Mouse (Mus musculus) ovary, adult 2 months (tissue): ENCODE results near the gene Lrrc20. TPM values are rescaled to one million over a fixed set of nuclear protein-coding genes. Genes with fewer than 3 reads are reported as not detected.

ENCODE experiments used
- polyA plus RNA-seq: library from polyadenylated mRNA; depleted of rRNA; stranded (reverse); fragments of >200 nt; gene quantifications from 2 replicates; pipeline ENCODE4 v1.2.3, GENCODE M21; 2012; rRNA removed

Lrrc20 gene
- 7.2 and 9.2 TPM in 2 replicates for polyA plus RNA-seq

DNA sequence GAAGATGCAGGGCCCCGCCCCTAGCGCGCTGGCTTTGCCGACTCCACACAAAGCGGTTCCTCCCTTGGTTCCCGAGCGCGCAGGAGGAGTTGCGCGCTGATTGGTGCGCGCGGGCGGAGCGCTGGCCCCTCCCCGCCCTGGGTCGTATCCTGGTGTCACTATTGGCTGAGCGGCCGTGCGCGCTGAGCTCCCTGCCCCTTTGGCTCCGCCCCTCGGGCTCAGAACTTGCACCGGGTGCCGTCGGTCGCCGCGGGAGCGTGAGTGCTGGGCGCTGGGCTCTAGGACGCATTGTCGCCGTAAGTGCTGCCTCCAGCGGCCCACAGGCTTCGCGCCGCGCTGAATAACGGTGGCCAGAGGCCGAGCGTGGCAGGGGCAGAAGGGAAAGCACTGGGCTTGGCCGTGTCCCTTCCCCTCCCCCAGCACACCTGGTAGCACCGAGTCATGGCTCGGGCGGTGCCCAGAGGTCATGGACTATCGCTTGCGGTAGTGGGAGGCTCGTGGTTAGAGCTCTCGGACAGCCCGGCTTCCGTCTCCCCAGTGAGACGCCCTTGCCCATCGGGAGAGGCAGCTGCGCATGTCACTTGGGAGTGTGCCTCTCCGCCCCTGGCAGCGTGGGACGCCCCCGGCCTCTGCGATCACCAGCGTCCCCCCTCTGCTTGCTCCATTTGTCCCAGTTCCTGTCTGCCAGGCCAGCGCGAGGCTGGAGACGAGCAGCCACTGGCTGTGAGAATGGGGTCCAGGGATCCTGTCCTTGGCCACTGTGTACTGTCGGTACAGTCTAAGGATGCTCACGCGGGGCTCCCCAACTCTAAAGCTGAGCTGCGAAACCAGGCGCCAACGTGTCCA lies at the start of gene Lrrc20:
Gene Lrrc20 (plus strand): TSS at position 208 of the 846 bp plus-strand sequence.

DNA sequence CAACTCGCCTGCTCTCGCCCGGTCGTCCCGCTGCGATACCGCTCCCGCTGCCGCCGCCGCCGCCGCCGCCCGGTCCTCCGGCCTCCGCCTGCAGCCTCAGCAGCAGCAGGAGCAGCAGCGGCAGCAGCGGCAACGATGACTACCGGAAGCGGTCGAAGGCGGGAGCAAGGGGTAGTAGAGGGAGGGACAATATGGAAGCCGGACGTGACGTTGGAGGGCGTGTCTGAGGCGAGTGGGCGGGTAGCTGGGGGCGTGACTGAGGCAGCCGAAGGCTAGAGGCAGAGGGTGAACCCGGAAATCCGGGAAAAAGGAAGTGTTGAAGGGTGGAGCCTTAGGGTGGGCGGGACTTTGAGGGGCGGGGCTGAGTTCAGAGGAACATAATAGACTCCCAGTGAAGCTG lies 23.0 kb upstream of the Lrrc20 start, which contains the start of gene Eif4ebp2:
Gene Eif4ebp2 (minus strand): TSS at position 17 of the 400 bp plus-strand sequence.

Other genes with a start within 250 kb of the Lrrc20 start
- 3.5 and 4.4 TPM in 2 replicates for gene Adamts14, start 202.4 kb upstream of the Lrrc20 start, polyA plus RNA-seq
- 0.55 and 0.77 TPM in 2 replicates for gene Prf1, start 178.0 kb upstream of the Lrrc20 start, polyA plus RNA-seq
- 46.4 and 53.8 TPM in 2 replicates for gene Pald1, start 92.3 kb upstream of the Lrrc20 start, polyA plus RNA-seq
- 0.12 TPM in 1 of 2 replicates, not detected in the other for gene Nodal, start 57.8 kb upstream of the Lrrc20 start, polyA plus RNA-seq
- gene Eif4ebp2, start 23.1 kb upstream of the Lrrc20 start, polyA plus RNA-seq: 92.2 and 125 TPM in 2 replicates
- gene Npffr1, start 119.7 kb downstream of the Lrrc20 start, polyA plus RNA-seq: 0.14 and 0.18 TPM in 2 replicates
- gene Ppa1, start 172.8 kb downstream of the Lrrc20 start, polyA plus RNA-seq: 27.7 and 28.5 TPM in 2 replicates
- 67.3 and 81.1 TPM in 2 replicates for gene Sar1a, start 204.5 kb downstream of the Lrrc20 start, polyA plus RNA-seq
- gene Tysnd1, start 219.7 kb downstream of the Lrrc20 start, polyA plus RNA-seq: 135 and 195 TPM in 2 replicates
- gene Aifm2, start 239.5 kb downstream of the Lrrc20 start, polyA plus RNA-seq: 39.2 and 43.4 TPM in 2 replicates